Mouse (Mus musculus): ENCODE measurements around the gene B430305J03Rik. TPM values are rescaled to one million over a fixed set of nuclear protein-coding genes. Genes with fewer than 3 reads are reported as not detected.

B430305J03Rik gene
- total RNA-seq (2021): under 1 TPM in 1 of 2 experiments, not detected in 1; 0.05 TPM

DNA sequence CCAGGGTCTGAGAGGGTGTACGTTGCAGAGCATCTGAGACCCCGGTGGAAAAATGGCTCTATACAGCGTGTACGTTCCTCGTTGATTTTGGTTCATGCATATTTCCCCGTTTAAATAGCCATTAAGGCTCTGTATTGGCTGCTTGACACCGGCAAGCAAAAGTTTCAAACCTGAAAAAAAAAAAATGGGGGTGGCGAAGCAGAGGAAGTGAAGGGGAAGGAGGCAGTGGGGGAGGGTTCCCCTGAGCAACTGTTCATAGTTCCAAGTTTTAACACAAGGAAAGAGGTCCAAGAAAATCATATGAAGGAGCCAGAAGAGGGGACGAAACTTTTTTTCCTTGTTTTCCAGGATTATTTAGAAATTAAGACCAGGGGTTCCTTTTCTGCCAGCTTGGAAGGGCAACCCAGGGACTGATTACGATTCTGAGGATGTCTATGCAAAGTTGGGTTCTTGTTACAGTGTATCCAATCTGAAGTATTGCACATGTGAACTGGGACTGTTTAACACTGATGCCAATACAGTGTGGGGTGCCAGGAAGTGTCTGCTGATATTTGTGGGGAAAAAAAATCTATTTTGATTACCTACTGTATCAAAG, at the start of gene B430305J03Rik:
Gene B430305J03Rik, minus strand, starts transcription at position 173 of the 595 bp plus-strand sequence.
- peak in 1 of 2 experiments; percentile 26 for DNase-seq
- intact Hi-C loops (cut with DNase I): loop anchor here (10.0 kb wide), 1 partner anchor 791 kb away; no protein-coding TSS in a partner anchor

DNA sequence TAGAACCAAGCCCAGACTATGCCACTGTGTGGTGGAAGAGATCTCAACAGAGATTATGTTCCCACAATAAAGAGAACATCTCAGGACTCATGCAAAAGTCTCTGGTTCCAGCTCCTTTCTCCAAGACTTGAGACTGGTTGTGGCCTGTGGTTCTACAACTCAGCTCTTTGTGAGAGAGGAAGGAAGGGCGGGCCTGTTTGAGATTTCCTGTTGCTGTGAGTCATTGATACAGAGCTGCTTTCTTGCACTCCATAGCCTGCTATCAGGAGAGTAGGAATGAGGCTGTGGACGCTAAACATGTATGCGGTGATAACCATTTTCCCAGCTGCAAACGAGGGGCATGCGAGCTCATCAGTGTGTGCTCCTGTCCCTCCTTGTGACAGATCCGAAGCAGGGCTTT, 43.9 kb upstream of the B430305J03Rik start:
- DNase-seq: peak; percentile 6 to 22
- intact Hi-C loops (cut with DNase I): no loop called here

DNA sequence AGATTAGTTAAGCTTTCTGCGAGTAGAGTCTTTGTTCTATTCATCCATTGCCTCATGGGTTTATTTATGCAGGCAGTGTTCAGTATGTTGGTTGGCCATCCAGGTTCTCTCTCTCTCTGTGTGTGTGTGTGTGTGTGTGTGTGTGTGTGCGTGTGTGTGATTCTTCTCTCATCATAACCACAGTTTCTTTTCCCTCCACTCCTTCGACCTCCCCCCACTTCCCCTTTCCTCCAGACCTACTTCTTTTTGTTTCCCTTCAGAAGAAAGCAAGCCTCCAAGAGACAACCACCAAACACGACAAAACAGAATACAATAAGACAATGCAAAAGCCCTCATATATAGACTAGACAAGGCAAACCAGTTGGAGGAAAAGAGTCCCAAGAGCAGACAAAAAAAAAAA, 41.2 kb upstream of the B430305J03Rik start:
- intact Hi-C loops (cut with DNase I): no loop called here
- no peak for DNase-seq

DNA sequence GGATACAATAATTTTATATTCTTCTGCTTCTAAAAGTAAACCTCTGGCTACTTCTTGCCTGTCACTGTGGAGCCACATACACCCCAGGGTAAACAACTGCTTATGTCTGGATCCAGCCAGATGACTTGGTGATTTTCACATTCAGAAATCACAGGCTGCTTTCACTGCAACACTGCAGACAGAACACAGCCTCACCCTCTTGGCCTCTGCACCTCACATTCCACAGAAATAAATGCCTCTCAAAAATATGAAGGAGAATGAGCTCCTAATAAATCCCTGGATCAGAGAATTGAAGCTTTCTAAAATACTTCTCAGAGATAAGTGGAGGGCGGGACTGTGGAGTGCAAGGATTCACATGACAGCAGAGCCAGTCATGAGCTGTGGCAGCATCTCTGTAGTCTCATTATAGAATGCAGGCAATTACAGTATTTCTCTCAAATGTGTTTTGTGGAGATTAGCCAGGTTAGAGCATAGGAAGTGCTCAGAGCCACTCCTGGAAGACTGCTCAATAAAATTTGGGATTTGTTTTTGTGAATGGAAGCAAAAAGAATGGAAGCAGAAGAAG, 35.2 kb upstream of the B430305J03Rik start:
- no peak for DNase-seq

DNA sequence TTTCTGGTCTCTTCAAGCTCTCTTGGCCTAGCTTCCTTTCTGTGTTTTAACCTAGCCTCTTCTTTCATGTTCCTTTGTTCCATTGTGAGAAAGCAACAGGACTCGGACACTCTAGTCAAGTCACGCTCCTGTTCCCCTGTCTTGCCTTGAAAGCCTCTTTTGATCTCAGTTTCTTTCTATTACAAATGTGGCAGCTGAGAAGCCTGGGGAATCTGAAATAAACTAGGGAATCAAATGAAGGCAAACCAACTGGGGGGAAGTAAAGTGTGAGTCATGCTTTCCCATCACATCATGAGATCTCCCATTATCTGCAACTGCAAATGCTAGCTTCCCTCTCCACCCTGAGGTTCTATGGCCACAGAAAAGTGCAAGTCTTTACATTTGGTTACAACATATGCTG, 31.0 kb upstream of the B430305J03Rik start:
- intact Hi-C loops (cut with DNase I): no loop called here
- DNase-seq: no peak

More for the DNA sequence above, 35.2 kb upstream of the B430305J03Rik start:
- intact Hi-C loops (cut with DNase I): no loop called here

DNA sequence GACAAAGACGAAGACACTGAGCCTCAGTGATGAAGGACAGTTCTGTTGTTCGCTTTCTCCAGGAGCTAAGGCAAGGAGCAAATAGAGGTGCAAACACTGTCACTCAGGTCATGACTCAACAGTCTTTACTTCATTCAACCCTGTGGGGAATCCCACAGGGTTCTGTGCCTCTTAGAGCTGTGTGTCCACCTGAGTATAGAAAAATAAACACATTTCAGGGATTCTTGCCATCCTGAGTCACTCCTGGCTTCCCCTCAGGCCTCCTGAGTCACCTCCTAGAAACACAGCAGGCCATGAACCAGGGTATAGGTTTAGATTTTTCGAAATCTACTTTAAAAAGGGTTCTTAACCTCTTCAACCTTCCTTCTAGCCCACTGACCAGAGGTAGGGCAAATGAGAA, 29.6 kb upstream of the B430305J03Rik start:
- DNase-seq: no peak
- intact Hi-C loops (cut with DNase I): no loop called here

DNA sequence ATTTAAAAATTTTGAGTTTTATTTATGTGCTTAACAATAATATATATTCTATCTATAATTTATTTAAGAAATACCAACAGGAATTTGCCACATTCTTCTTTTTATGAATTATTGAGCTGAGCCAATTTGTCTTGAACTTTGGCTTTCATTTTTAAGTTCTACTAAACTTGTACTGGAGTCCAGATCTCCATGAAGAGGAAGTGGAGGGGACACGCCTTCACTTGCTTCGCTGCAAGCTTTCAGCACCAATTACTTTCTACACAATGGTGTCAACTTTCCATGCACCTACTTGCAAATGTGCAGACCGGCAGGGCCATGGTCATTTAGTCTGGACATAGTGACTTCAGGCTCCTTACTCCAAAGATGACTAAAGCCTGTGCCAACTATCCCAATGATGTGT, 27.8 kb upstream of the B430305J03Rik start:
- DNase-seq: no peak
- intact Hi-C loops (cut with DNase I): no loop called here

DNA sequence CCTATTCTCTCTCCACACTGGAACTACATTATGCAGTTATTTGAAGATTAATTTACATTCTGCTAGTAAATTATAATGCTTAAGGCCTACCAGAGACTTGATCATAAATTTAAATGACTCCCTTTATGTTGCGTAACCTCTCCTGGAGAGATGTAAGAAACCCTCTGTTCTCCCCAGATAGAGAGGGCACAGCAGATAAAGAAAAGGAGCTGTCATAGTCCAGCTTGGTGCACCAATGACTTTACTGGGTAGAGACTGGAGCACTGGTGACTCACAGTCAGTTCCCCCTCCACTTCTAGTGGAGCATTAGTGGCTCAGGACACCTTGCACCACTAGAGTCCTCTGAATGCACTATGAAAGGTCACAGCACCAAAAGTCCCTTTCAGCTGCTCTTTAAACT, 27.1 kb upstream of the B430305J03Rik start:
- intact Hi-C loops (cut with DNase I): no loop called here
- no peak for DNase-seq

DNA sequence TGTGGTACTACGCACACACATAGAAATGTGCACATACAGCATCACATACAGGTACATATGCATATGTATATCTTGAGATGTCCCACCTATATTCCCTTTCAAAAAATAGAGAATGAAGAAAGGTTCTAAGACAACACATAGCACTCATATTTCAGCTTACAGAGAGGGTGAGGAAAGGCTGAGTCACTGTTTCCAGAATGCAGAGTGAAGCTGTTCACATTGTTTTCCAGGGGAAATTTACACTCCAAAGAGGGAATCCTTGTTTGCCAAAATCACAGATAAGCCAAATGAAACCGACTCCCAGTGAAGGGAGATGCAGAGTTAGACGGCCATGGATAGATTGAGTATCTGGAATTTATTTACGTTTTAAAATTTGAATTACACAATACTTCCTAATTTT, 25.8 kb upstream of the B430305J03Rik start:
- intact Hi-C loops (cut with DNase I): no loop called here
- no peak for DNase-seq

DNA sequence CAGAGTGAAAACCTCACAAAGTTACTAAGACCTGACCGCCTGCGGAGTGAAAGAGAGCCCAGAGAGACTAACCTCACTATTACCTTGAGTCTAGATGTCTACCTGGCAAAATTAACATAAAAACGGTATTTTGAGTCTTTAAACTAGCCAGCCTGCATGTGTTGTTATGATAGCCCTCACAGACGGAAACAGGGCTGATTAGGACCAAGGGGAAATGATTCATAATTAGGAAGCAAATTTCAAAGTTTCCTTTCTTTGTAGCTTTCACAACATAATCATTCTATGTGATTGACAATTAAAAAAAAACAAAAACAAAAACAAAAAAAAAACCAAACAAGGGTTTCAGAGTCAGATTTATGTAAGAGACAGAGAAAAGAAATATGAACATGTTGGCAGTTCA, 20.6 kb upstream of the B430305J03Rik start:
- DNase-seq: no peak
- intact Hi-C loops (cut with DNase I): no loop called here

DNA sequence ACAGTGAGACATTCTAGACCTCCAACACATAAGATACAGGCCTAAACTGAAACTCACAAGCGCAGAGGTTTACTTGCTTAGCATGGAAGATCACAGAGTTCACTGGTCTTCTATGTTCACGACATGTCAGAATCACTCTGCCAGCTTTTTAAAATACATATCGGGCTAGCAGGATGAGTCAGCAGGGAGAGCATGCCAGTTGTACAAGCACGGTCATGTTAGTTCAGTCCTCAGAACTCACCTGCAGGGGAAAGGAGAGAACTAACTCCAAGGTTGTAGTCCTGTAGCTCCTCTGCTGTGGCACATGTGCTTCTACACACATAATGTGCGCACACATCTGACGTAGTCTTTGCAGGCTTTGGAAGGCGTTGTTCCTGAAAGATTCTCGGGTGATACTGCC, 10.2 kb upstream of the B430305J03Rik start:
- intact Hi-C loops (cut with DNase I): no loop called here
- DNase-seq: no peak

DNA sequence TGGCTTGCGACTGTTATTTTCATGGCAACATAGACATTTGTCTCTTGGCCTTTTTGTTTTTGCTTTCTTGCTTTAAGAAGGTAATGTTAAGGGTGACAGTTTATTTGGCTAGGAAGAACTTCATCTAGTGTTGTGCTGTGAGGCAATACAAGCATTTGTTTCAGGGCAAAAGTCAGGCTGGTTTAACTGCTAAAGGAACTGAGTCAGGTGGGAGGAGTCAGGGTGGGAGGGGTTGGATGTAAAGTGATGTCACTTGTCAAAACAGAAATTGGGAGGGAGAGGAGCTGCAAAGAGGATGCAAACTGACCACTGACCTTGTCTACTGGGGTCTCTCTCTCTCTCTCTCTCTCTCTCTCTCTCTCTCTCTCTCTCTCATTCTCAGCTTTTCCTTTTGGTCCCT, 2.7 kb upstream of the B430305J03Rik start:
- intact Hi-C loops (cut with DNase I): loop anchor here (10.0 kb wide), 1 partner anchor 794 kb away; no protein-coding TSS in a partner anchor
- no peak for DNase-seq

DNA sequence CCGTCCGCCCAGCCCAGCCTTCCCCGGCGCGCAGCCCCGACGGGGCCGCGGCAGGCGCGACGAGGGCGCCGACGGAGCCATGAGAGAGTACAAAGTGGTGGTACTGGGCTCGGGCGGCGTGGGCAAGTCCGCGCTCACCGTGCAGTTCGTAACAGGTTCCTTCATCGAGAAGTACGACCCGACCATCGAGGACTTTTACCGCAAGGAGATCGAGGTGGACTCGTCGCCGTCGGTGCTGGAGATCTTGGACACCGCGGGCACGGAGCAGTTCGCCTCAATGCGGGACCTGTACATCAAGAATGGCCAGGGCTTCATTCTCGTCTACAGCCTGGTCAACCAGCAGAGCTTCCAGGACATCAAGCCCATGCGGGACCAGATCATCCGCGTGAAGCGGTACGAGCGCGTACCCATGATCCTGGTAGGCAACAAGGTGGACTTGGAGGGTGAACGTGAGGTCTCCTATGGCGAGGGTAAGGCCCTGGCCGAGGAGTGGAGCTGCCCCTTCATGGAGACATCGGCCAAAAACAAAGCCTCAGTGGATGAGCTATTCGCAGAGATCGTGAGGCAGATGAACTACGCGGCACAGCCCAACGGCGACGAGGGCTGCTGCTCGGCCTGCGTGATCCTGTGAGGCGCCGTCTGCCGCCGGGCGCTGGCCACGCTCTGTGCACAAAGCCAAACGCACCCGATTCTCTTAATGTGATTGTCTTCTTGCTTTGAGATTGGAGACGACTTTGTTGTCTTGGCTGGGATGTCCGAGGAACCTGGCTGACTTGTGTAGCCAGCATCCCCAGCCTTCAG, 573 bp downstream of the B430305J03Rik start:
- intact Hi-C loops (cut with DNase I): loop anchor here (10.0 kb wide), 1 partner anchor 790 kb away; no protein-coding TSS in a partner anchor
- peak; percentile 46 to 61 for DNase-seq

DNA sequence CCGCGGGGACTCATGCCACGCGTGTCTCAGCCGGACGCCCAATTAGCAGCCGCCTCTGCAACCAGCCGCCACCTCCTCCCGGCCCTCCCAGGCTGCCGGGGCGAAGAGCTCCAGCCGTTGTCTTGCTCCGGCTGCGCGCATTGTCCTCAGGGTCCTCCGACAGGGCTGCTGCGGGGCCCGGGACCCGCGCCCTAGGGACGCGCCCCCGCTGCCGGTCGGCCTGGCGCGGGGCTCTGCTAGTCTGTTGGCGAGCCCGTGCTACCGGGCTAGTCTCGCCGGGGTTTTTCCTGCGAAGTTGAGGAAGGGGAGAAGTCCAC, 1.1 kb downstream of the B430305J03Rik start:
- DNase-seq: no peak
- intact Hi-C loops (cut with DNase I): loop anchor here (10.0 kb wide), 1 partner anchor 790 kb away; no protein-coding TSS in a partner anchor

DNA sequence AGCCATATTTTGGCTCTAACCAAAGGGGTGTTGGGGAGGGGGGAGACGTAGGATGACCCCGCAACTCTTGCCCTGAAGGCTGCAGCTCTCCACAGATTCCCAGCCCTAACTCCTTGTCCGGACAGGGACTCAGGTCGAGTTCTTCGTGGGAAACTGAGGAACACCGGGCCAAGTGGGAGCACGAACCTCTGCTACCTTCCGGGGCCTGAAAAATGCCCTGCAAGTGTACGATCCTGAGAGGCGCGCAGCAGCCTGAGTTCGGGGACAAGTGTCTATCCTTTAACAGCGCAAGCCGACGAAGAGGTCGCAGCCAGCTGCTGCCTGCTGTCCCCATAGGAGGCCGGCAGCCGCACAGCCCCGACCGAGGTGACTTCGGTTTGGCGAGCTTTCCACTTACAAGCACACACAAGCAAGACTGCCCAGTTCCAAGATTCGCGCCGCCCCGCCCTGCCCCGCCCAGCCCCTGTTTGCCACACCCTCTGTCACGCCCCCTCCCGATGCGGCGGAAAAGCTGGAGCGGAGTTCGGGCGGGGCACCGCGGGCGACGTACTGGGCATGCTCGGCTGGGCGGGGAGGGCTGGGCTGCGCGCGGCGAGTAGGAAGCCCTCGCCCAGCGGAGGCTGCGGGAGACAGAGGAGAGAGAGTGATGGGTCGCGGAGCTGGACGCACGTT, 1.6 kb downstream of the B430305J03Rik start:
- peak; percentile 92 to 93 for DNase-seq
- intact Hi-C loops (cut with DNase I): loop anchor here (10.0 kb wide), 1 partner anchor 789 kb away; no protein-coding TSS in a partner anchor

DNA sequence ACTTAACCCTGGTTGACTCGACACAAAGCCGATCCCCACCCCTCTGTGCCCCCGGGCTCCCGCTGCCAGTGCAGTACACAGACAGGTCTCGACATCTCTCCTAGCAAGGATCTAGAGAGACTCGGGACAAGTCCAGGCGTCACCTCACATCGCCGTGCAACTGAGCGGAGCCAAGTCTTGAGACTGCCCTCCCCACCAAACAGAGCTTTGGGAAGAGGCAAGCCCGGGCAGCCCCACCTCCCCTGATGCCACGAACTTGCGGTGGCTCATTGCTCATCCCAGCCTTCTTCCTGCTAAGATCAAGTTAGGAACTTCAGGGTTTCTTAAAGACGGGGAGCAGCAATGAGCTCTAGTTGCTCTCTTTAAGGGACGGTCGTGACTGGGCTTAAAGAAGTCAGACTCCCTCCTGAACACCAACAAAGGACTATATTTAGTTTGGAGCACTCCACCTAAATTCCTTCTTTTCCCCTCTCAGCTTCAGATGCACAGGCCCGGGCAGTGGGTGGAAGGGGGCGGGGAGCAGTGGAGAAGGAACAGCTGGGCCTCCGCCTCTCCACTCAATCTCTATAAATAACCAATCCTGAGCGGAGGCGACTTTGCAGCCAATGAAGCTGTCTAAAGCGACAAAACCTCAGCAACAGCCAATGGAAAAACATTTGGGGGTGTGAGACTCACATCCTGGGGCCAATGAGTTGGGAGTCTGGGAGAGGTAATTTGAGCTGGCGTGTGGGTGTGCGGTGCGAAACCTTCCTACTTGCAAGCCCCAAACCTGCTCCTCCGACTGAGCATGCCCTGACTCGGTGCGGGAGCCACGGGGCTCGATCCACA, 2.4 kb downstream of the B430305J03Rik start:
- intact Hi-C loops (cut with DNase I): loop anchor here (10.0 kb wide), 1 partner anchor 789 kb away; no protein-coding TSS in a partner anchor
- DNase-seq: peak; percentile 84 to 88

DNA sequence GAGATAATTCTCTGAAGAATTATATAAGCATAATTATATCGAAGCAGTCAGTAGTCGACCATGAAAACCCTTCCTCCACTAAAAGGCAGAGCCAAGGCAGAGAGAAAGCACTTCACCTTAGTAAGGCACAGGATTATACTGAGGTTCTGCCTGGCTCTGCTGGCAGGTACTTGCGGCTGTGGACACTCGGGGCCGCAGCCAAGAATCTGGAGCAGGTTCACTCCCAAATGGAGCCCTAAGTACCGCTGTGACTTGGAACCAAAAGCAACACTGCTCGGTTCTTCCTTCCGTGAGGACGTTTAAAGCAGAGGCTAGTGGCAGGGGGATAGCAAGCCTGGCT, 3.0 kb downstream of the B430305J03Rik start:
- intact Hi-C loops (cut with DNase I): loop anchor here (10.0 kb wide), 1 partner anchor 788 kb away; no protein-coding TSS in a partner anchor
- DNase-seq: no peak

DNA sequence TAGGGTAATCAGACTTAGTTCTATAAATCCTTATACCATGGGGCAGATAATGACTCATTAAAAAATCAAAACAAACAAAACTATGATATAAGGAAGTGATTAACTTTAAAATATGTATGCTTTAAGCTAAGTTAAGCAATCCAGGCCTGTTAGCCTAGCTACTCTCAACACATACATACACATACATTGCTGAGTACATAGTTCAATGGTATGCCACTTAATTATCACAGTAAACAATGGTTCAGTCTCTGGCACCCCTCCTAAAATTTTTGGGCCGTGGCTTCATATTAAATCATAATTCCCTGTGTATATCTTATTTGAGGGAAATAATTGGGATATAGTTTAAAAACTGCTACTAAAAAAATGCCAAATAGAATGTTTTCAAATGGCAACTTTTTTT, 4.4 kb downstream of the B430305J03Rik start, which contains the start of gene Rap2b:
Gene Rap2b, plus strand, starts transcription at position 301 of the 400 bp plus-strand sequence.
- no peak for DNase-seq
- intact Hi-C loops (cut with DNase I): loop anchor here (10.0 kb wide), 1 partner anchor 787 kb away; no protein-coding TSS in a partner anchor

DNA sequence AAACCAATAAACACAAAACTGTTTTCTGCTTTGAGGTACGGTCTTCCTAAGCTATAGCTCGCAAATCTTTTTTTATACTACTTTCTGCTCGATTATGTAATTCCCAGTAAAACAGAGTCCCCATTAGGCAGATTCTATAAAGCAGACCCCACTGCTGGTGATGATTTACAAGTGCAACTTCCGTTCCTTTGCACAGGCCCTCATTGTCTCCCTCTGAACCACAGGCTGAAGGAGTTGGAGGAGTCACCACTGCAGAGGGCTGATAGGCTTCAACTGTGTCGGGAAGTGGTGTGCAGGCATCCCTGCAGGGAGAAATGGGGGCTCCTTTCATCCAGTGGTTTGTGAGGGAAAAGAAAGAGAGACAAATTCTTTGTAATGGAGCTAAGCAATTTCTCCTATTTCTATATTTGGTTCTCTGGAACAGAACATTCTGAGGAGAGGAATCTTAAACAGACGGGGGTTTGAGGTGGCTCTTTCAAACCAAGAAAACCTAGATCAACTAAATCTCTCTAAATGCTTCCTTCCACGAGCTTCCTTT, 6.9 kb downstream of the B430305J03Rik start:
- no peak for DNase-seq
- intact Hi-C loops (cut with DNase I): no loop called here

DNA sequence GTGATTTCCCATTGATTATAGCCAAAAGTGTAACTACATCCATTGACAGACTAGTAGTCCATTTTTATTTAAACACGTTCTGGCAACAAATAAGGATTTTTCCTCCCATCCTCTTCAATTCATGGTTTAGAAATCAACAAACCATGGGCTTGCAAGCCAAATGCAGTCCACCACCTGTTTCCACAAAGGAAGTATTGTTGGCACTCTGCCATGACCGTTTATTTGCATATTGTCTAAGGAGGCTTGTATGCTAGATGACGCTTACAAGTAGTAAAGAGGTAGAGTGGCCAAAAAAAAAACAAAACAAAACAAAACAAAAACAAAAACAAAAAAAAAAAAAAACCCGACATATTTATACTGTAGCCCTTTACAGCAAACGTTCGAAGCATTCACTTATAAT, 7.6 kb downstream of the B430305J03Rik start:
- no peak for DNase-seq
- intact Hi-C loops (cut with DNase I): no loop called here
